Mouse (Mus musculus): ENCODE data around the gene Yipf1.

The Yipf1 gene

DNA sequence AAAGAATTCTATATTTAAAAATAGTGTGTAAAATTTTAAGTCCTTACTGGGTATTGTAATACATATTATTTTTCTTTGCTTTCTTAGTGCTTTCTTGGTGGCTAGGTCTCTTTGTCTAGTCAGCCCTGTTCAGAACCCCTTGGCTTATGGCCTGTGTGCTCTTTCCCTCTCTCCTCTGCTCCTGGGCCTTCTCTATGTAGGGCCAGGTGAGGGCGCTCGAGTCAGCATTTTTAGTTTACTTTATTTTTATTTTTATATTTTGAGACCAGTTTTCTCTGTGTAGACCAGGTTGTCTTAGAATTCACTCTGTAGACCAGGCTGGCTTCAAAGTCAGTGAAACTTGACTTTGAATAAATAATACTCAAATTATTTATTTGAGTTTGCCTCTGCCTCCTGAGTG lies 58.1 kb downstream of the Yipf1 start:
- no peak for DNase-seq (ENCODE audit: low spot score in 2 of 2)

DNA sequence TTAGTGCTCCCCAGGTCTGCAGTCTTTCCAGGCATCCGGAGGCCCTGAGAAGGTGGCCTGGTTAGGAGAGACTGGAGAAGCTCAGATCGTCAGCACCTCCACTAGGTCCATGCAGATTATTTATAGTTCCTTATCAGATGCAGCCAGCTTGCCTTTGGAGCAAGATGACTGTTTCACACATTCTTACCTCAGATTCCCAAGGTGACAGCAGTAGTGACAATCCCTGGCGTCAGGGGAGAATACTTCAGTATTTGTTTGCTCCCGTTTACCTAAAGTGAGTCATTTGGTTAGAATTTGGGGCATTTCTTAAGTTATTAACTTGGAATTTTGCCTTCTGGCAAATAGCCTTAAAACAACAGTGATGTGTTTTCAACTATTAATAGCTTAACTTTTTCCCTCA lies 60.5 kb downstream of the Yipf1 start:
- DNase-seq (ENCODE audit: low spot score in 2 of 2): no peak

DNA sequence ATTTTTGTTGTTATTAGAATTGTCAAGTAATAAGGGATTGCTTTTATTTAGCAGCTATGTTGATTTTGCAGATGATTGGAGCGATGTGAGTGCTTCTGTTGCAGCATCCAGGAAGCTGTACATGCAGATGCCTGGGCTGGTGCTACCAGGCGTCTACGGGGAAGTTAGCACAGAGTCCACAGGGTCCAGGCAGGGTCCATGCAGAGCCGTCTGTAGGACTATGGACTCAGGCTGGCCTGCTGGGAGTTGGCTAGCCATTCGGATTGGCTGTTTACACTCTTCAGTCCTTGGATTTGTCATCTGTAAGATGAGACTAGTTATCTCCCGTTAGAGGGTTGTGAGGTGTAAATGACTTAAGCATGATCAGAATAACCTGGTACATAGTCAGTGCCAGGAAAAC lies 64.8 kb downstream of the Yipf1 start:
- no peak for DNase-seq (ENCODE audit: low spot score in 2 of 2)

DNA sequence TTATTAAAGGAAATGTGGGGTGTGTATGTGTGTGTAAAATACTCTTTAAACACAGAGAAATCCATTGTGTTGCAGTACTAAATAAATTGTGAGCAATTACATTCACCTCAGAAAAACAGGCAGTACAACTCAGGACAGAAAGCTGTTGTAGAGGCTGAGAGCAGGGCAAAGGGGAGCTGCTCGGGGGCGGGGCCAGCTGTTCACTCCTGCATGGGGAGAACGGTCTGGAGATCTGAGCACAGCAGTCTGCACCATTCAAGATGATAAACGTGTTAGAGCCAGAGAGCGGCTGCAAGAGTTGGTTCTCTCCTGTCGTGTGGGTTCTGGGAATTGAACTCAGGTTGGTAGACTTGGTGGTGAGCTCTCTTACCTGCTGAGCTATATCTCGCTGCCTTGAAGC lies 66.7 kb downstream of the Yipf1 start:
- no peak for DNase-seq (ENCODE audit: low spot score in 2 of 2)

DNA sequence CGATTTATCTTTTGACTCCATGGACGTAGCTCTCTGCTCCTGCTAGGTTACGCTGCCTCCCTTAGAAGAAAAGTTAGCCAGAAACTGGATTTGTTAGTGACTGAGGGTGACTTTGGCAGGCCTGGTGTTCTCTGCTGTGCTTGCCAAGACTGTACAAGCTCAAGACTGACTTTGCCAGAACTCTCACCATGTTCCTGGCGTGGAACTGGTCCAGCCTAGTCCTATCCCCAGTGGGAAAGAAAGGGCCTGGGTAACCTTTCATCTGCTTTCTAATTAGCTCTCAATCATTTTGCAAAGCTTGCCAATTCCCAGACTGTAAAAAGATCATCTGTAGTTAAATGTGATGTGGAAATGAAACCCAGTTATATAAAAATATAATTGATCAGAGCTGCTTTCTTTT lies 72.9 kb downstream of the Yipf1 start:
- DNase-seq (ENCODE audit: low spot score in 2 of 2): no peak

DNA sequence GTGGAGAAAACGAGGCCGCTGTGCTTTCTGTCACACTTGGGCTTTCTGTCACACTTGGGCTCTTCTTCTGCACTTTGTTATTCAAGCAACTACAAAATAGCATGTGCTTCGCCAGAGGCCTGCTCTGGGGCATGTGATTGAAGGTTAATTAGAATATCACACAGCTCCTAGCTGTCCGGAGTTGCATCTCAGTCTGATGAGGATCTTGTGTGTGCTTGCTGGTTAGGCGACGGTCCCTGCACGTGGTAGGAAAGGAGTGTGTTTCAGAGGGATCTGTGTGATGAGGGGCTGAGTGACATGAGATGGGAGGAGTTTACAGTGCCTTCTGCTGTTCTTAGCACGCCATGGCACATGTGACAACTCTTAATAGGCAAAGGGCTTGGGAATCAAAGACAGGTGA lies 73.3 kb downstream of the Yipf1 start:
- DNase-seq (ENCODE audit: low spot score in 2 of 2): no peak

DNA sequence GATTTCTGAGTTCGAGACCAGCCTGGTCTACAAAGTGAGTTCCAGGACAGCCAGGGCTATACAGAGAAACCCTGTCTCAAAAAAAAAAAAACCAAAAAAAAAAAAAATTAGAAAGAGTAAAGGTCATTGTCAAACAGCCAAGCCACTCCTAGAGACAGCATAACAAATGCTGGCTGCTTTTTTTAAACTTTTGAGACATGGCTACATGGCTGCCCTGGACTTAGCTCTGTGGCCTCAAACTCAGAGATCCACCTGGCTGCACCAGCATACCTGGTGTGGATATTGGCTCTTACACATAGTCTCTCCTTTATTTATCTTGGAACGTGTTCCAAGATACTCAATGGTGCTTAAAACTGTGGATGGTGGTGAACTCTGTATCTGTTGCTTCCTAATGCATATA lies 74.1 kb downstream of the Yipf1 start:
- DNase-seq (ENCODE audit: low spot score in 2 of 2): no peak

DNA sequence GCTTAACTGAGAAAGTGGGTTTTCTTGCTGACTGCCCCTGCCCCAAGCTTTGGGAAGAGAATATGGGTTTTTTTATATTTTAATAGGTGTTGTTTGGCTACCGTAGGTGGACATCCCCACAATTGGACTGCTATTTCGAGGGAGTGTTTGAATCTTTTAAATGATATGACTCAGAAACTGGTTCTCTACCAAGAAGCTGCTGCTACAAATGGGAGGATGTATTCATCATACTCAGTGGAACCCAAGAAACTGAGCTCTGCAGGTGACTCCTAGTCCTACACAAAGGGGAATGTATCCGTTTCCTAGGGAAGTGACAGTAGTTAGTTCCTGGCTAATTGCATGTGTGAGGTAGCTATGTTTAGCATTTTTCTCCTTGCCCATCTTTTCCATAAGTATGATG lies 75.2 kb downstream of the Yipf1 start:
- DNase-seq (ENCODE audit: low spot score in 2 of 2): no peak

DNA sequence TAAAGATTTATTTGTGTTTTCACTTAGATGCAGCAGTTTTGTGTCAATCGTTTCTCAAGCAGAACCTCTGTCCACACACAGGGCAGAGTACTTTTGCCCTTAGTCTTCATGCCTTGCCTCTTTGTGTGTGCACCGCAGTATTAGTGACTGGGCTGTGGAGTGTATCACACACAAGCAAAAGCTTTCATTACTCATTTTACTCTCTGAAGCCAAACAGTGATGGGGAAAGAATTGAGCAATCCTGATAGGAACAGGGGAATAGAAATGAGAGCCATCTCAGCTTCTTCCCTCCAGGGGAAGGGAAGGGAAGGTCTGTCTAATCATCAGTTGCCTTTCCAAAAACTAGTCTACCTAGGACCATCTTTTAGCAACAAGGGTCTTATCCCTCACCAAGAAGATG lies 79.6 kb downstream of the Yipf1 start:
- no peak for DNase-seq (ENCODE audit: low spot score in 2 of 2)
